Mouse (Mus musculus) layer of hippocampus, adult 2 months (tissue): ENCODE data around the gene Tssk1. TPM values are rescaled to one million over a fixed set of nuclear protein-coding genes. Genes with fewer than 3 reads are reported as not detected.

Experiments used
- DNase-seq, 2 experiments: peaks; one replicate each; pipeline ENCODE4 v3.0.0; 2022; ENCODE audit warnings: low spot score in 2 of 2
- H3K27ac ChIP-seq: fragments of 200-600 bp; 2 replicates; pipeline ENCODE4 v1.8.1; 2022
- H3K4me3 ChIP-seq: fragments of 200-600 bp; 2 replicates; pipeline ENCODE4 v1.8.1; 2022; ENCODE audit warnings: mild to moderate bottlenecking
- CTCF ChIP-seq: fragments of 200-600 bp; conservative IDR thresholded peaks from 2 replicates; pipeline ENCODE4 v1.8.1; 2022; ENCODE audit warnings: antibody characterized with exemption, mild to moderate bottlenecking, moderate library complexity
- long read RNA-seq, 2 experiments: library from polyadenylated mRNA; stranded (forward); transcript quantifications; one replicate each; pipeline ENCODE4 v2.0.0; 2021; ENCODE audit warnings: borderline mapping rate in 2 of 2
- total RNA-seq, 2 experiments: library from RNA; stranded (reverse); gene quantifications; 2 replicates each; pipeline ENCODE4 v1.2.3; 2021

Gene Tssk1
- total RNA-seq: not detected
- long read RNA-seq, experiment 1: 0 reads
- long read RNA-seq, experiment 2: 0 reads

GRCm38 (mm10) chr16:17893923-17894322, at the start of gene Tssk1:
Gene Tssk1 (plus strand): TSS chr16:17894223.
- Histone ChIP-seq H3K4me3 (no peak within 1 kb of the TSS), H3K27ac (no peak within 1 kb of the TSS)
- TF ChIP-seq CTCF: no peak
- no peak for DNase-seq

GRCm38 (mm10) chr16:17848431-17848830, 45.6 kb upstream of the Tssk1 start:
- H3K27ac ChIP-seq: peak overlapping the region; percentile 60

GRCm38 (mm10) chr16:17848928-17849327, 45.1 kb upstream of the Tssk1 start:
- TF ChIP-seq CTCF: peak; percentile 98
- H3K27ac ChIP-seq: peak overlapping the region; percentile 60
- H3K4me3 ChIP-seq: no peak overlapping the region
- DNase-seq: peak; percentile 67 to 78

More at GRCm38 (mm10) chr16:17848431-17848830, 45.6 kb upstream of the Tssk1 start:
- no peak for TF ChIP-seq CTCF
- H3K4me3 ChIP-seq: no peak overlapping the region
- DNase-seq: no peak

GRCm38 (mm10) chr16:17849486-17849885, 44.5 kb upstream of the Tssk1 start:
- H3K4me3 ChIP-seq: no peak overlapping the region
- no peak for DNase-seq
- no peak for TF ChIP-seq CTCF
- H3K27ac ChIP-seq: peak overlapping the region; percentile 60; the same call in 1 of the 2 replicates

GRCm38 (mm10) chr16:17851331-17851730, 42.7 kb upstream of the Tssk1 start:
- peak overlapping the region; percentile 83 for H3K27ac ChIP-seq
- no peak for TF ChIP-seq CTCF
- DNase-seq: no peak
- H3K4me3 ChIP-seq: no peak overlapping the region

GRCm38 (mm10) chr16:17851860-17852259, 42.2 kb upstream of the Tssk1 start:
- Histone ChIP-seq H3K27ac (peak overlapping the region; percentile 83), H3K4me3 (no peak overlapping the region)
- no peak for DNase-seq
- no peak for TF ChIP-seq CTCF

GRCm38 (mm10) chr16:17853263-17853662, 40.8 kb upstream of the Tssk1 start:
- no peak for TF ChIP-seq CTCF
- no peak for DNase-seq
- H3K4me3 ChIP-seq: no peak overlapping the region
- no peak overlapping the region for H3K27ac ChIP-seq

- H3K4me3 ChIP-seq: no peak overlapping the region
- H3K27ac ChIP-seq: no peak overlapping the region
- TF ChIP-seq CTCF: no peak
- no peak for DNase-seq
These were observed 36.9 kb upstream of the Tssk1 start for GRCm38 (mm10) chr16:17857157-17857556.

- TF ChIP-seq CTCF: peak; percentile 69
- no peak for DNase-seq
These were observed 35.4 kb upstream of the Tssk1 start for GRCm38 (mm10) chr16:17858592-17858991.

GRCm38 (mm10) chr16:17865293-17865692, 28.7 kb upstream of the Tssk1 start:
- Histone ChIP-seq H3K27ac (no peak overlapping the region), H3K4me3 (no peak overlapping the region)
- DNase-seq: no peak
- no peak for TF ChIP-seq CTCF

More at GRCm38 (mm10) chr16:17858592-17858991, 35.4 kb upstream of the Tssk1 start:
- Histone ChIP-seq H3K27ac (no peak overlapping the region), H3K4me3 (no peak overlapping the region)

- Histone ChIP-seq H3K4me3 (no peak overlapping the region), H3K27ac (no peak overlapping the region)
- TF ChIP-seq CTCF: no peak
- DNase-seq: no peak
These were observed 28.3 kb upstream of the Tssk1 start for GRCm38 (mm10) chr16:17865770-17866169.

GRCm38 (mm10) chr16:17871248-17871647, 22.8 kb upstream of the Tssk1 start:
- no peak for DNase-seq
- Histone ChIP-seq H3K4me3 (no peak overlapping the region), H3K27ac (no peak overlapping the region)
- TF ChIP-seq CTCF: no peak

GRCm38 (mm10) chr16:17872995-17873394, 21.0 kb upstream of the Tssk1 start:
- no peak overlapping the region for H3K4me3 ChIP-seq
- H3K27ac ChIP-seq: no peak overlapping the region
- TF ChIP-seq CTCF: no peak
- DNase-seq: no peak

GRCm38 (mm10) chr16:17875174-17875573, 18.8 kb upstream of the Tssk1 start:
- Histone ChIP-seq H3K27ac (no peak overlapping the region), H3K4me3 (no peak overlapping the region)
- no peak for DNase-seq
- no peak for TF ChIP-seq CTCF

- no peak for TF ChIP-seq CTCF
- H3K27ac ChIP-seq: no peak overlapping the region
- no peak for DNase-seq
These were observed 17.9 kb upstream of the Tssk1 start for GRCm38 (mm10) chr16:17876096-17876495.

More at GRCm38 (mm10) chr16:17876096-17876495, 17.9 kb upstream of the Tssk1 start:
- H3K4me3 ChIP-seq: no peak overlapping the region
